Mouse (Mus musculus) hindbrain, embryonic 16.5 days (tissue): ENCODE data around the gene 1700007K13Rik. TPM values are rescaled to one million over a fixed set of nuclear protein-coding genes. Genes with fewer than 3 reads are reported as not detected.
"Not testable (repeated sequence)": the region's sequence is repeated elsewhere in the genome, so short reads cannot be mapped to it uniquely, and the experiment has no call there.

Source experiments
- ATAC-seq: fragments of 200-750 bp; cut with Nextera tagmentation; 2 replicates; pipeline ENCODE4 v1.8.0; 2017; ENCODE audit warnings: moderate TSS enrichment, moderate library complexity
- H3K27ac ChIP-seq: fragments of 300-500 bp; sonication (generic); 2 replicates; pipeline ENCODE4 v1.5.1; 2014; ENCODE audit warnings: low read depth, mild to moderate bottlenecking, control low read depth, low read length, moderate library complexity
- H3K27me3 ChIP-seq: fragments of 300-500 bp; sonication (generic); replicated peaks from 2 replicates; pipeline ENCODE4 v1.6.1; 2014; ENCODE audit warnings: low read length; ENCODE audit not compliant: control insufficient read depth, insufficient read depth
- H3K36me3 ChIP-seq: fragments of 300-500 bp; sonication (generic); 2 replicates; pipeline ENCODE4 v1.6.1; 2014; ENCODE audit warnings: mild to moderate bottlenecking, low read length, moderate library complexity, mixed read lengths; ENCODE audit not compliant: control insufficient read depth, insufficient read depth
- H3K4me1 ChIP-seq: fragments of 300-500 bp; sonication (generic); 2 replicates; pipeline ENCODE4 v1.6.1; 2014; ENCODE audit warnings: low read depth, low read length; ENCODE audit not compliant: control insufficient read depth, insufficient read depth
- H3K4me2 ChIP-seq: fragments of 300-500 bp; sonication (generic); 2 replicates; pipeline ENCODE4 v1.6.1; 2014; ENCODE audit warnings: mild to moderate bottlenecking, low read length, control low read depth, moderate library complexity
- H3K4me3 ChIP-seq: fragments of 300-500 bp; sonication (generic); 2 replicates; pipeline ENCODE4 v1.5.1; 2014; ENCODE audit warnings: mild to moderate bottlenecking, low read length, control low read depth, moderate library complexity
- H3K9ac ChIP-seq: fragments of 300-500 bp; sonication (generic); 2 replicates; pipeline ENCODE4 v1.6.1; 2014; ENCODE audit warnings: low read depth, mild to moderate bottlenecking, control low read depth, low read length, moderate library complexity
- H3K9me3 ChIP-seq: fragments of 300-500 bp; sonication (generic); 2 replicates; pipeline ENCODE4 v1.6.1; 2014; ENCODE audit warnings: mild to moderate bottlenecking, low read length, moderate library complexity; ENCODE audit not compliant: control insufficient read depth
- WGBS: fragments of 180-500 bp; shearing (Covaris S2); extraction: QIAGEN DNeasy Blood & Tissue Kit; methylation state at CpG from one replicate; pipeline ENCODE4 v1.1.7; 2014; 5-methylcytosine and 5-hydroxymethylcytosine counted together
- polyA plus RNA-seq: library from polyadenylated mRNA; unstranded; fragments of >200 nt; fragmentation: Nextera tagmentation; extraction: Ambion mirVana; gene quantifications from 2 replicates; pipeline ENCODE4 v1.2.1, GENCODE M21; 2015

The 1700007K13Rik gene
- 3.0 and 4.5 TPM in 2 replicates for polyA plus RNA-seq

- Histone ChIP-seq H3K27ac (0 out of 2 replicates have a peak within 1 kb of the TSS, but pooled peaks have one; percentile 32), H3K36me3 (peaks cover 15% of the 10 kb centered on the region), H3K9me3 (no peaks in the 10 kb centered on the region), H3K9ac (peak within 1 kb of the TSS; percentile 33; the same call in 1 of the 2 replicates), H3K27me3 (no peaks in the 10 kb centered on the region), H3K4me2 (peak within 1 kb of the TSS; percentile 66), H3K4me1 (peaks cover 14% of the 10 kb centered on the region), H3K4me3 (peak within 1 kb of the TSS; percentile 20)
- 5% methylated on average over 25 of the region's 25 CpGs for WGBS
- peak; percentile 78 for ATAC-seq
These were observed at the start of gene 1700007K13Rik for GRCm38 (mm10) chr2:28465836-28466518. TSS of gene 1700007K13Rik (minus strand) at chr2:28466332.

- no peak for ATAC-seq
- Histone ChIP-seq H3K4me3 (peak overlapping the region; percentile 70), H3K9ac (peak overlapping the region; percentile 96), H3K27me3 (no peaks in the 10 kb centered on the region), H3K4me2 (peak overlapping the region; percentile 71), H3K9me3 (no peaks in the 10 kb centered on the region), H3K4me1 (peaks cover 49% of the 10 kb centered on the region), H3K36me3 (no peaks in the 10 kb centered on the region), H3K27ac (peak overlapping the region; percentile 87; the same call in 1 of the 2 replicates)
- WGBS = 18% methylated on average over 5 of the region's 5 CpGs
These were observed 48.4 kb upstream of the 1700007K13Rik start for GRCm38 (mm10) chr2:28514489-28514888.

GRCm38 (mm10) chr2:28513431-28514370 lies 47.6 kb upstream of the 1700007K13Rik start:
- H3K9me3 ChIP-seq = no peaks in the 10 kb centered on the region
- peaks cover 47% of the 10 kb centered on the region for H3K4me1 ChIP-seq
- WGBS = 4% methylated on average over 42 of the region's 47 CpGs
- peak overlapping the region; percentile 70 for H3K4me3 ChIP-seq
- ATAC-seq = peak; percentile 46
- peak overlapping the region; percentile 71 for H3K4me2 ChIP-seq
- H3K36me3 ChIP-seq = no peaks in the 10 kb centered on the region
- H3K27me3 ChIP-seq = no peaks in the 10 kb centered on the region
- H3K27ac ChIP-seq = peak overlapping the region; percentile 87
- H3K9ac ChIP-seq = peak overlapping the region; percentile 96

GRCm38 (mm10) chr2:28512798-28513401 lies 46.8 kb upstream of the 1700007K13Rik start, which contains the start of gene Ralgds:
TSS of gene Ralgds (plus strand) at chr2:28513125.
- peak within 1 kb of the TSS; percentile 71 for H3K4me2 ChIP-seq
- H3K9ac ChIP-seq = peak within 1 kb of the TSS; percentile 96
- peak within 1 kb of the TSS; percentile 70 for H3K4me3 ChIP-seq
- peaks cover 39% of the 10 kb centered on the region for H3K4me1 ChIP-seq
- no peaks in the 10 kb centered on the region for H3K9me3 ChIP-seq
- 2% methylated on average over 52 of the region's 71 CpGs for WGBS
- H3K27ac ChIP-seq = peak within 1 kb of the TSS; percentile 87
- H3K27me3 ChIP-seq = no peaks in the 10 kb centered on the region
- no peaks in the 10 kb centered on the region for H3K36me3 ChIP-seq
- ATAC-seq = peak; percentile 73

GRCm38 (mm10) chr2:28511600-28511999 lies 45.5 kb upstream of the 1700007K13Rik start:
- H3K4me3 ChIP-seq, H3K9me3 ChIP-seq, H3K9ac ChIP-seq, H3K27me3 ChIP-seq, H3K36me3 ChIP-seq, H3K4me2 ChIP-seq, H3K27ac ChIP-seq, ATAC-seq: not testable (repeated sequence)
- WGBS = 52% methylated on average over 5 of the region's 5 CpGs
- peaks cover 27% of the 10 kb centered on the region for H3K4me1 ChIP-seq

GRCm38 (mm10) chr2:28506291-28506690 lies 40.2 kb upstream of the 1700007K13Rik start:
- Histone ChIP-seq H3K27me3 (no peaks in the 10 kb centered on the region), H3K9me3 (no peaks in the 10 kb centered on the region), H3K4me3 (no peak overlapping the region), H3K4me2 (no peak overlapping the region), H3K4me1 (no peaks in the 10 kb centered on the region), H3K36me3 (no peaks in the 10 kb centered on the region), H3K9ac (no peak overlapping the region), H3K27ac (no peak overlapping the region)
- ATAC-seq = no peak
- WGBS = 90% methylated on average over 6 of the region's 6 CpGs

GRCm38 (mm10) chr2:28505795-28506194 lies 39.7 kb upstream of the 1700007K13Rik start, which contains the start of gene Gm10134:
TSS of gene Gm10134 (plus strand) at chr2:28506095.
- H3K9ac ChIP-seq = no peak within 1 kb of the TSS

GRCm38 (mm10) chr2:28504676-28505075 lies 38.5 kb upstream of the 1700007K13Rik start:
- Histone ChIP-seq H3K9ac (no peak overlapping the region), H3K9me3 (no peaks in the 10 kb centered on the region), H3K36me3 (no peaks in the 10 kb centered on the region), H3K27ac (no peak overlapping the region), H3K27me3 (no peaks in the 10 kb centered on the region), H3K4me1 (no peaks in the 10 kb centered on the region), H3K4me2 (no peak overlapping the region), H3K4me3 (no peak overlapping the region)
- no peak for ATAC-seq
- 91% methylated on average over 13 of the region's 13 CpGs for WGBS

More at GRCm38 (mm10) chr2:28505795-28506194, 39.7 kb upstream of the 1700007K13Rik start, which contains the start of gene Gm10134:
- Histone ChIP-seq H3K9me3 (no peaks in the 10 kb centered on the region), H3K36me3 (no peaks in the 10 kb centered on the region), H3K27me3 (no peaks in the 10 kb centered on the region), H3K27ac (no peak within 1 kb of the TSS), H3K4me3 (no peak within 1 kb of the TSS), H3K4me1 (no peaks in the 10 kb centered on the region), H3K4me2 (no peak within 1 kb of the TSS)
- ATAC-seq = no peak
- 82% methylated on average over 3 of the region's 3 CpGs for WGBS
